Mouse (Mus musculus) heart, postnatal 36 days (tissue): Measurements from ENCODE around the gene Robo1. TPM values are rescaled to one million over a fixed set of nuclear protein-coding genes. Genes with fewer than 3 reads are reported as not detected.

Source experiments
- DNase-seq, 2 experiments: peaks; one replicate each; pipeline ENCODE4 v3.0.0; 2021 to 2022
- intact Hi-C: fragments of 180-260 bp; cut with DNase I; formaldehyde crosslinking; loops from one replicate; pipeline ENCODE4 v1.15.1; 2025
- total RNA-seq, 2 experiments: library from RNA; stranded (reverse); gene quantifications; 2 replicates each; pipeline ENCODE4 v1.2.3; 2021

The Robo1 gene
- total RNA-seq, 2 experiments from 2014 or later: 1.4 TPM

- intact Hi-C loops: no loop called here
- no peak for DNase-seq
Measured at GRCm38 (mm10) chr16:73035210-73035985, 727.3 kb downstream of the Robo1 start.

GRCm38 (mm10) chr16:73038552-73038951 is 730.4 kb downstream of the Robo1 start:
- intact Hi-C loops: no loop called here
- no peak for DNase-seq

- no peak for DNase-seq
- intact Hi-C loops: no loop called here
Measured at GRCm38 (mm10) chr16:73062461-73062860, 754.4 kb downstream of the Robo1 start.

- intact Hi-C loops: no loop called here
- no peak for DNase-seq
Measured at GRCm38 (mm10) chr16:73067782-73068181, 759.7 kb downstream of the Robo1 start.

- DNase-seq: no peak
- intact Hi-C loops: no loop called here
Measured at GRCm38 (mm10) chr16:73072047-73072446, 763.9 kb downstream of the Robo1 start.

GRCm38 (mm10) chr16:73072883-73073282 is 764.8 kb downstream of the Robo1 start:
- intact Hi-C loops: no loop called here
- DNase-seq: no peak

- intact Hi-C loops: no loop called here
Measured at GRCm38 (mm10) chr16:73082420-73082819, 774.3 kb downstream of the Robo1 start.

GRCm38 (mm10) chr16:73083077-73083476 is 775.0 kb downstream of the Robo1 start:
- intact Hi-C loops: no loop called here
- no peak for DNase-seq

More at GRCm38 (mm10) chr16:73082420-73082819, 774.3 kb downstream of the Robo1 start:
- DNase-seq: no peak
